Mouse (Mus musculus) brain, embryonic 14.5 days (tissue): ENCODE data around the gene Efcc1. TPM values are rescaled to one million over a fixed set of nuclear protein-coding genes. Genes with fewer than 3 reads are reported as not detected.

ENCODE experiments used
- DNase-seq: peaks from one replicate; pipeline ENCODE4 v3.0.0-alpha.2; 2011; ENCODE audit warnings: low read depth
- CTCF ChIP-seq: fragments of 200-500 bp; IDR thresholded peaks from 2 replicates; pipeline ENCODE4 v1.5.1; 2012; ENCODE audit warnings: inconsistent platforms, mild to moderate bottlenecking, moderate library complexity, borderline replicate concordance; ENCODE audit not compliant: insufficient read depth, insufficient read length; ENCODE audit errors: extremely low read depth
- POLR2A ChIP-seq: fragments of 200-500 bp; IDR thresholded peaks from 2 replicates; pipeline ENCODE4 v1.6.1; 2012; ENCODE audit warnings: mild to moderate bottlenecking, inconsistent platforms, borderline replicate concordance; ENCODE audit not compliant: poor library complexity, insufficient read depth, insufficient read length, severe bottlenecking; ENCODE audit errors: extremely low read depth
- polyA plus RNA-seq: library from polyadenylated mRNA; depleted of rRNA; stranded (reverse); fragments of >200 nt; gene quantifications from 2 replicates; pipeline ENCODE4 v1.2.3, GENCODE M21; 2012; rRNA removed

The Efcc1 gene
- polyA plus RNA-seq = 2.0 and 4.6 TPM in 2 replicates

- peak; percentile 71 for DNase-seq
Observed at GRCm38 (mm10) chr6:87730591-87731462, at the start of gene Efcc1. Gene Efcc1, plus strand, starts transcription at chr6:87730869.

DNA sequence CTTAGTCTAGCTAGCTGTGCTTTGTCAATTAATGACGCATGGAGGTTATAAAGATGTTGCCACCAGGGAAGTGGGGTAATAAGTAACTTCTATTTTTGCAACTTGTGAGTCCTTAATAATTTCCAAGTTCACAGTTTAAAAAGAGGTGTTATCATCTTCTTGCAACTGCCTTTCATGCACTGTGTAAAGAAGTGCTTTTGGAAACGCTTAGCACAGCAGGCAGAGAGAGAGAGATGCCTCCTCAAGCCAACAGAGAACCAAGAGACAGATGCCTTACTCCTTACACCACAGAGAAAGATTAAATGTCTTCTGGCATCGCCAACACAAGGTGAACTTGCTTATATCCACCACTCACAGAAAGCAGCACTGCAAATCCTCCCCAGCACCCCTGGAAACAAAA, 34.7 kb upstream of the Efcc1 start:
- DNase-seq = no peak
- TF ChIP-seq POLR2A (no peak), CTCF (no peak)

More at GRCm38 (mm10) chr6:87730591-87731462, at the start of gene Efcc1:
- no peak for TF ChIP-seq CTCF
- 0 out of 2 replicates have a peak, but pooled peaks have one; percentile 11 for TF ChIP-seq POLR2A

GRCm38 (mm10) chr6:87696544-87696943, 34.1 kb upstream of the Efcc1 start:
- peak; percentile 28 for DNase-seq
- no peak for TF ChIP-seq POLR2A

- TF ChIP-seq CTCF (peak; percentile 40; the same call in 1 of the 2 replicates), POLR2A (no peak)
- DNase-seq = peak; percentile 21
Observed at GRCm38 (mm10) chr6:87706246-87706645, 24.4 kb upstream of the Efcc1 start.

DNA sequence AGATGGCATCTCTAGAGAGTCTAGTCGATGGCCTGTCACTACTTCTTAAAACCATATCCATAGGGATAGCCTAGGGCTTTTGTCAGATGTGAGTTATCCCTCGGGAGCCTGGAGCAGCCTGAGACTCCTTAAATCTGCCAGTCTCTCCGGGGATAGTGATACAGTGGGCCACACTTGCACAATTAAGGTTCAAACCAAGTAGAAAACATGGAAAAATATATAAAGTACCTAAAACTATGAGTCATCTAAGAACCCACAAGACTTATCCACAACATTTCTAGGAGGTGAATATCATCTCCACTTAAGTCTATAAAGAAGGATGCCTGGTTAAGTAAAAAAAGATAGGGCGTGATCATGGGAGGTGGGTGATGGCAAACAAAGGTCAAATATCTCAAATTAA, 18.4 kb upstream of the Efcc1 start:
- TF ChIP-seq POLR2A (no peak), CTCF (no peak)

DNA sequence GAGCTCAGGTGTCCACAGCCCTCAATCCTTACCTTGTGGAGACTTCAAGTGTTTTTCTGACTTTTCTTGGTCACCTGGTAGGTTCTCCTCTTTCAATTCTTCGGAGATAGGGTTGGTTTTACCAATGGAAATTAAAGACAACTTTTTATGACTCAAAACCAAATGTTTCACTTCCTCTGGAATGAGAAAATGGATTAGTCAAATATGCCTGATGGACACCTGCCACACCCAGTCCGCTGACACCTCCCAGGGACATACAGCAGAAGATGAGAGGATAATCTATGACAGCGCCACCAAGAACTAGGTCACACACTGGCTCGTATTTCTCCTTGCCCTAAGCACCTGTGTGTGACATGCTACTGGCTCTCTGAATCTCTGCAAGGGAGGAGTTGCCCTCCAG, 16.6 kb upstream of the Efcc1 start:
- no peak for TF ChIP-seq CTCF
- no peak for TF ChIP-seq POLR2A
- DNase-seq = no peak

More for the DNA sequence above, 18.4 kb upstream of the Efcc1 start:
- no peak for DNase-seq

GRCm38 (mm10) chr6:87722631-87723030, 8.0 kb upstream of the Efcc1 start:
- DNase-seq = peak; percentile 87
- TF ChIP-seq POLR2A (no peak), CTCF (no peak)

DNA sequence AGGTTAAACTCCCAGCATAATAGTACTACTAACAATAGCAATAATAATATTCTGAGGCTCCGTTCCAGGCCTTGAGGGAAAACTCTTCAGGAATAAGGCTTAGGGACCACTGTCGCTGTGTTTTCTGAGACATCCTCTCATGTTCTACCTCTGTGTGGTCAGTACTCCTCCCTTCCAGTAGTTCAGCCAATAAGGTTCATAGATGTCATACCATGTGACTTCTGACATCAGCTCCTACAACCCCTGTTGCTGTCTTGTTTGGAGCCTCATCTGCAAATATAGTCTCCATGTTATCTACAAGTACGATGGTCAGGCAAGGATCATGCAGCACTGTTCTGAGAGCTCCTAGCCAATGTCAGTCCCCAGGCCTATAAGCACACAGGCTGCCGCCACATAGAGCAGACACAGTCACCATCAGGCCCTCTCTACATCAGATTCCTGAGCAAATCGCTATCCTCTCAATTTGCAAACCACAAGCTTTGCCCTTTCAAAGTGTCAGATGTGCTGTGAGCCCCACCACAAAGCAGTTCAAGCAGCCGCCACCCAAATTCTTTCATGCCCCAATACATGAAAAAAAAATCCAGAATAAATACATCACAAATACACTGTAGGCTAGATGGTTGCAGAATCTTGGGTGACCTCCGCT, 5.3 kb upstream of the Efcc1 start:
- TF ChIP-seq CTCF (no peak), POLR2A (no peak)

GRCm38 (mm10) chr6:87728102-87728501, 2.6 kb upstream of the Efcc1 start:
- TF ChIP-seq POLR2A (no peak), CTCF (no peak)
- no peak for DNase-seq

More for the DNA sequence above, 5.3 kb upstream of the Efcc1 start:
- DNase-seq = no peak

DNA sequence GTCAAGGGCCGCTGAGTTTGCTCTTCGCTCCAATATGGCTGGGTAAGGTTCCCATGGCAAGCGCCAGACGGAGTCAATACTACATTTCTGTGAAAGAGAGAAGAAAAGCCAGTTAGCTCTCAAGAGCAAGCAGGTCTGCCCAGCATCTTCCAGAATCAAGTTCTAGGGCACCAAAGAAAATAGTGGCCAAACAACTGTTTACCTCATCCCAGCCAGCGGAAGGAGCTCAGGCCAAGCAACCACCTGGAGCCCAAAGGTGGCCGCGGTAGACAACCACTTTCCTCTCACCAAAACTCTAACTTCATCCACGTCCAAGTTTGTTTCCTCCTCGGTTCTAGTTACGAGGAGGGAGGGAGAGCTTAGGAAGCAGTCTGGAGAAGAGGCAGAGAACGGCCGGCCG, 528 bp upstream of the Efcc1 start:
- no peak for DNase-seq
- TF ChIP-seq POLR2A = no peak

GRCm38 (mm10) chr6:87731463-87732095, 910 bp downstream of the Efcc1 start:
- DNase-seq = no peak
- TF ChIP-seq CTCF (no peak), POLR2A (no peak)

DNA sequence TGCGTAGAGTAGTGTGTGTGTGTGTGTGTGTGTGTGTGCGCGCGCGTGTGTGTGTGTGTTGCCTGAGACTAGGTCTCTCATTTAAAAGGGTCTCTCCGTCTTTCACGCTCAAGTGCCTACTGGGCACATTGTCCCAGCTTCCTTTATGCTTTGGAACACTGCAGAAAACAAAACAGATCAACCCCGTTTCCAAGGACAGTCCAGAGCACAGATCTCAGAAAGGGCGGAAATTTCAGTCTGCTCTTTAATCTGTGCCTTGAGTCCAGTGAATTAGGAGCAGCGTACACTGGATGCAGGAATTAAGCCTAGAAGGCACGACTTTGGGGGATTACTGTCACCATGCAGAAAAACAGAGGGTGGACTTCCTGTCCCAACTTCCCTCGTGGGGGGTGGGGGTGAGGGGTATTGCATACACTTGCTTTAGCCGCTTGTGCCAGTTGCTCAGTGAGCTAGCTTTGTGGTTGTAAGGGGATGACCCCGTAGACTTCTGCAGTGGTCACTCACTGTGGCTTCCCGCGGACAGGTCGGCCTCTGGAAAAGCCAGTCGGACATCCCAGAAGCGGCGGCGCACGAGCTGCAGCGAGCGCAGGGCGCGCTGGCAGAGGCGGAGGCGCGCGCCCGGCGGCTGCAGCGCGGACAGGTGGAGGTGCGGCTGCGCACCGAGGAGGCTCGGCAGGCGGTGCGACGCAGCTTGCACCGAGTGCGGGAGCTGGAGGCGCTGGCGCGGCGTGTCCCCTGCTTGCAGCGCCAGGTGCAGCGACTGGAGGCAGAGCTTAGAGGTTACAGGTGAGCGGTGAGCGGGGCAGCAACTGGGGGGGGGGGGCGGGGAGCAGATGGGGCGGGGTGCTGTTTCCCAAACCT, 1.7 kb downstream of the Efcc1 start:
- peak; percentile 53 for DNase-seq
- TF ChIP-seq POLR2A = no peak
- TF ChIP-seq CTCF = no peak
